Mouse (Mus musculus) limb, embryonic 15.5 days (tissue): Measurements from ENCODE around the gene Srebf1. TPM values are rescaled to one million over a fixed set of nuclear protein-coding genes. Genes with fewer than 3 reads are reported as not detected.
A peak's percentile ranks its signal among the peaks of the same experiment; 100 is the strongest.

ENCODE experiments used
- ATAC-seq: fragments of 200-750 bp; cut with Nextera tagmentation; 2 replicates; pipeline ENCODE4 v1.8.0; 2017; ENCODE audit warnings: low read depth, moderate TSS enrichment; ENCODE audit not compliant: insufficient number of reproducible peaks, low FRiP score, low TSS enrichment
- H3K27ac ChIP-seq: fragments of 300-500 bp; sonication (generic); 2 replicates; pipeline ENCODE4 v1.5.1; 2015; ENCODE audit warnings: moderate library complexity, mild to moderate bottlenecking, inconsistent platforms
- H3K27me3 ChIP-seq: fragments of 300-500 bp; sonication (generic); 2 replicates; pipeline ENCODE4 v1.6.1; 2015; ENCODE audit warnings: inconsistent platforms
- H3K36me3 ChIP-seq: fragments of 300-500 bp; sonication (generic); 2 replicates; pipeline ENCODE4 v1.6.1; 2015; ENCODE audit warnings: inconsistent platforms
- H3K4me1 ChIP-seq: fragments of 300-500 bp; sonication (generic); 2 replicates; pipeline ENCODE4 v1.6.1; 2015; ENCODE audit warnings: inconsistent platforms
- H3K4me2 ChIP-seq: fragments of 300-500 bp; sonication (generic); 2 replicates; pipeline ENCODE4 v1.6.1; 2015; ENCODE audit warnings: mild to moderate bottlenecking, inconsistent platforms
- H3K4me3 ChIP-seq: fragments of 300-500 bp; sonication (generic); 2 replicates; pipeline ENCODE4 v1.5.1; 2015; ENCODE audit warnings: mild to moderate bottlenecking, inconsistent platforms
- H3K9ac ChIP-seq: fragments of 300-500 bp; sonication (generic); 2 replicates; pipeline ENCODE4 v1.6.1; 2015; ENCODE audit warnings: inconsistent platforms
- H3K9me3 ChIP-seq: fragments of 300-500 bp; sonication (generic); 2 replicates; pipeline ENCODE4 v1.6.1; 2016; ENCODE audit warnings: inconsistent platforms
- WGBS: fragments of 180-500 bp; shearing (Covaris S2); methylation state at CpG from one replicate; pipeline ENCODE4 v1.1.7; 2015; 5-methylcytosine and 5-hydroxymethylcytosine counted together
- polyA plus RNA-seq: library from polyadenylated mRNA; unstranded; fragments of >200 nt; fragmentation: Nextera tagmentation; extraction: Ambion mirVana; gene quantifications from 2 replicates; pipeline ENCODE4 v1.2.1, GENCODE M21; 2015

The Srebf1 gene
- polyA plus RNA-seq, 1 experiment from 2014 or later, result 66.5 TPM

- Histone ChIP-seq H3K27me3 (no peaks in the 10 kb centered on the region), H3K4me3 (no peak overlapping the region), H3K27ac (no peak overlapping the region), H3K4me1 (peaks cover 30% of the 10 kb centered on the region), H3K4me2 (no peak overlapping the region), H3K9me3 (no peaks in the 10 kb centered on the region), H3K9ac (no peak overlapping the region), H3K36me3 (peaks cover 40% of the 10 kb centered on the region)
- 87% methylated on average over 2 of the region's 2 CpGs for WGBS
- no peak for ATAC-seq
These were observed 31.2 kb upstream of the Srebf1 start for GRCm38 (mm10) chr11:60253546-60253945.

- H3K36me3 ChIP-seq, result peaks cover 25% of the 10 kb centered on the region
- peaks cover 39% of the 10 kb centered on the region for H3K4me1 ChIP-seq
- no peak overlapping the region for H3K27ac ChIP-seq
- no peak overlapping the region for H3K4me2 ChIP-seq
- WGBS, result 55% methylated on average over 6 of the region's 6 CpGs
- H3K9me3 ChIP-seq, result no peaks in the 10 kb centered on the region
- no peaks in the 10 kb centered on the region for H3K27me3 ChIP-seq
- no peak overlapping the region for H3K4me3 ChIP-seq
- ATAC-seq, result no peak
- H3K9ac ChIP-seq, result no peak overlapping the region
These were observed 28.7 kb upstream of the Srebf1 start for GRCm38 (mm10) chr11:60250971-60251643.

- 76% methylated on average over 2 of the region's 2 CpGs for WGBS
- Histone ChIP-seq H3K36me3 (peaks cover 19% of the 10 kb centered on the region), H3K27me3 (no peaks in the 10 kb centered on the region), H3K27ac (no peak overlapping the region), H3K4me2 (no peak overlapping the region), H3K4me3 (no peak overlapping the region), H3K9ac (no peak overlapping the region), H3K9me3 (no peaks in the 10 kb centered on the region), H3K4me1 (peaks cover 30% of the 10 kb centered on the region)
- no peak for ATAC-seq
These were observed 27.5 kb upstream of the Srebf1 start for GRCm38 (mm10) chr11:60249885-60250284.

- WGBS, result 36% methylated on average over 13 of the region's 13 CpGs
- no peak for ATAC-seq
- H3K27ac ChIP-seq, result peak overlapping the region; percentile 39; the same call in 1 of the 2 replicates
- peaks cover 30% of the 10 kb centered on the region for H3K4me1 ChIP-seq
- peaks cover 25% of the 10 kb centered on the region for H3K36me3 ChIP-seq
- H3K27me3 ChIP-seq, result no peaks in the 10 kb centered on the region
- H3K4me3 ChIP-seq, result no peak overlapping the region
- no peaks in the 10 kb centered on the region for H3K9me3 ChIP-seq
- no peak overlapping the region for H3K9ac ChIP-seq
- no peak overlapping the region for H3K4me2 ChIP-seq
These were observed 26.4 kb upstream of the Srebf1 start for GRCm38 (mm10) chr11:60248596-60249404.

- Histone ChIP-seq H3K27me3 (no peaks in the 10 kb centered on the region), H3K27ac (0 out of 2 replicates have a peak overlapping the region, but pooled peaks have one; percentile 39), H3K4me2 (no peak overlapping the region), H3K9me3 (no peaks in the 10 kb centered on the region), H3K36me3 (peaks cover 27% of the 10 kb centered on the region), H3K9ac (no peak overlapping the region), H3K4me1 (peaks cover 30% of the 10 kb centered on the region), H3K4me3 (no peak overlapping the region)
- no peak for ATAC-seq
- WGBS, result 36% methylated on average over 5 of the region's 5 CpGs
These were observed 25.6 kb upstream of the Srebf1 start for GRCm38 (mm10) chr11:60247753-60248550.

GRCm38 (mm10) chr11:60246077-60246476, 23.7 kb upstream of the Srebf1 start:
- Histone ChIP-seq H3K9me3 (no peaks in the 10 kb centered on the region), H3K4me3 (no peak overlapping the region), H3K4me1 (peaks cover 19% of the 10 kb centered on the region), H3K36me3 (peaks cover 34% of the 10 kb centered on the region), H3K27me3 (no peaks in the 10 kb centered on the region), H3K27ac (no peak overlapping the region), H3K4me2 (no peak overlapping the region), H3K9ac (no peak overlapping the region)
- no peak for ATAC-seq

GRCm38 (mm10) chr11:60244503-60245143, 22.2 kb upstream of the Srebf1 start:
- 77% methylated on average over 11 of the region's 11 CpGs for WGBS
- Histone ChIP-seq H3K4me3 (no peak overlapping the region), H3K9ac (no peak overlapping the region), H3K9me3 (no peaks in the 10 kb centered on the region), H3K4me1 (peaks cover 19% of the 10 kb centered on the region), H3K27ac (no peak overlapping the region), H3K36me3 (peaks cover 45% of the 10 kb centered on the region), H3K27me3 (no peaks in the 10 kb centered on the region), H3K4me2 (no peak overlapping the region)
- no peak for ATAC-seq

GRCm38 (mm10) chr11:60240509-60240908, 18.1 kb upstream of the Srebf1 start:
- no peak for ATAC-seq
- 82% methylated on average over 4 of the region's 4 CpGs for WGBS
- H3K27ac ChIP-seq, result no peak overlapping the region
- H3K4me2 ChIP-seq, result no peak overlapping the region
- no peaks in the 10 kb centered on the region for H3K27me3 ChIP-seq
- peaks cover 66% of the 10 kb centered on the region for H3K36me3 ChIP-seq
- H3K9me3 ChIP-seq, result no peaks in the 10 kb centered on the region
- no peak overlapping the region for H3K9ac ChIP-seq
- no peak overlapping the region for H3K4me3 ChIP-seq
- no peaks in the 10 kb centered on the region for H3K4me1 ChIP-seq

GRCm38 (mm10) chr11:60235351-60235750, 13.0 kb upstream of the Srebf1 start:
- WGBS, result 59% methylated on average over 5 of the region's 5 CpGs
- no peaks in the 10 kb centered on the region for H3K27me3 ChIP-seq
- H3K4me2 ChIP-seq, result no peak overlapping the region
- peaks cover 32% of the 10 kb centered on the region for H3K36me3 ChIP-seq
- no peak overlapping the region for H3K4me3 ChIP-seq
- H3K9me3 ChIP-seq, result no peaks in the 10 kb centered on the region
- no peak overlapping the region for H3K27ac ChIP-seq
- no peak for ATAC-seq
- no peak overlapping the region for H3K9ac ChIP-seq
- H3K4me1 ChIP-seq, result peaks cover 29% of the 10 kb centered on the region

GRCm38 (mm10) chr11:60233235-60233634, 10.9 kb upstream of the Srebf1 start:
- no peaks in the 10 kb centered on the region for H3K27me3 ChIP-seq
- H3K9me3 ChIP-seq, result no peaks in the 10 kb centered on the region
- peaks cover 32% of the 10 kb centered on the region for H3K36me3 ChIP-seq
- WGBS, result 45% methylated on average over 8 of the region's 8 CpGs
- ATAC-seq, result no peak
- H3K4me3 ChIP-seq, result no peak overlapping the region
- no peak overlapping the region for H3K4me2 ChIP-seq
- H3K27ac ChIP-seq, result peak overlapping the region; percentile 54
- H3K4me1 ChIP-seq, result peaks cover 36% of the 10 kb centered on the region
- H3K9ac ChIP-seq, result no peak overlapping the region

GRCm38 (mm10) chr11:60232441-60233058, 10.2 kb upstream of the Srebf1 start:
- no peak for ATAC-seq
- peaks cover 32% of the 10 kb centered on the region for H3K36me3 ChIP-seq
- H3K4me3 ChIP-seq, result no peak overlapping the region
- peak overlapping the region; percentile 54 for H3K27ac ChIP-seq
- no peaks in the 10 kb centered on the region for H3K9me3 ChIP-seq
- H3K27me3 ChIP-seq, result no peaks in the 10 kb centered on the region
- H3K4me2 ChIP-seq, result no peak overlapping the region
- H3K9ac ChIP-seq, result no peak overlapping the region
- 71% methylated on average over 14 of the region's 14 CpGs for WGBS
- H3K4me1 ChIP-seq, result peaks cover 36% of the 10 kb centered on the region
